Mouse (Mus musculus) right cerebral cortex, postnatal 36 days (tissue): ENCODE measurements around the gene Madd.

Experiments
- DNase-seq, 2 experiments: peaks; one replicate each; pipeline ENCODE4 v3.0.0; 2022; ENCODE audit warnings: low spot score in 2 of 2, mixed read lengths in 1 of 2

Madd gene

GRCm38 (mm10) chr2:91175490-91175889 is 8.1 kb downstream of the Madd start:
- DNase-seq, result no peak

GRCm38 (mm10) chr2:91169587-91170322 is 13.9 kb downstream of the Madd start:
- DNase-seq, result no peak

DNA sequence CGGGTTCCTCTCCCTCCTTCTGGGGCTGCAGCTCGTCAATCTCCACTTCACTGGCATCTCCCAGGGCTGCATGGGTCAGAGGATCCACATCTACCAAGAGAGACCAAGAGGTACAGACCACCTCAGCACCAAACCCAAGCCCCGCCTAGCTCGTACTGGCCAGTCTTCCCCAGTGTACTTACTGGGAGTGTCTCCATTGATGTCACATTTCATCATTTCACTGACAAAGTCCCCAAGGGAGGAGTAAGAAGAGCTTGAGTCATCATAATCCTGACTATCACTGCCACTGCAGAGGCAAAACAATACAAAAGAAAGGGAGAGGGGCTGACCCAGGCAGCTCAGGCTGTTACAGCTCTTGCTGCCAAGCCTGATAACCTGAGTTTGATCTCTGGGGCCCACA is 16.0 kb downstream of the Madd start:
- no peak for DNase-seq

GRCm38 (mm10) chr2:91164991-91165390 is 18.6 kb downstream of the Madd start:
- no peak for DNase-seq

GRCm38 (mm10) chr2:91163532-91163931 is 20.1 kb downstream of the Madd start:
- no peak for DNase-seq

DNA sequence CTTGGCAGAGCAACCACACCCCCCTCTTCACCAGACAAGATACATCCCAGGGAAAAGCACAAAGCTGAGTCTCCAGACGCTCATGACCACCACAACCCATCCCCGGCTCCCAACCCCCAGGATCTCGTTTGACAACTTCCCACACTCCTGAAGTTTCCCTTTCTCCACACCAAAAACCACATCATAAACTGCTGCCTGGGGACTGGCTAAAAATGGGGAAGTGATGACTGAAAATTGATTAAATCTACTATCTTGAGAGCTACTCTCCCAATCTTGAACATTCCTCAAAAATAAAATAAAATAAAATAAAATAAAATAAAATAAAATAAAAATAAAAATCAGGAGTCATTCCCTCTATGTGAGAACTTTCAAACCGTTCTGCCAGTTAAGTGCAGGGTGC is 20.7 kb downstream of the Madd start:
- no peak for DNase-seq

DNA sequence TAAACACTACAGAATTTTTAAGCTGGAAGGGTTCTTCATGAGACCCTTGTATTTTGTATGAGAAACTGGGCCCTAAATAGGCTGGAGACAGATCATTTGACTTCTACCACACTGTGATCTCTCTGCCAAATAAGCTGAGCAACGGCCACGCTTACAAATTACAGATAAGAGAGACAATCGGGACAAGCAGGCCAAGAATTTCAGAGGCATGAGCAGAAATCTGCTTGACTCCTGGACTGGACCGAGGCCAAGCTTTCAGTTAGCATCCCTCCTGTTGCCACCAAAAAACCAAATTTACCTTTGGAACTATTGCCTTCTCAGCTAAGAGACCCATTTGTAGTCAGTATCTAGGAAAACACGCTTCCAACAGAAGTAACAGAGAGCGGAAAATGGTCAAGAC is 23.0 kb downstream of the Madd start:
- no peak for DNase-seq

GRCm38 (mm10) chr2:91157002-91157752 is 26.5 kb downstream of the Madd start:
- no peak for DNase-seq

- no peak for DNase-seq
These were observed 29.5 kb downstream of the Madd start for GRCm38 (mm10) chr2:91154091-91154490.

DNA sequence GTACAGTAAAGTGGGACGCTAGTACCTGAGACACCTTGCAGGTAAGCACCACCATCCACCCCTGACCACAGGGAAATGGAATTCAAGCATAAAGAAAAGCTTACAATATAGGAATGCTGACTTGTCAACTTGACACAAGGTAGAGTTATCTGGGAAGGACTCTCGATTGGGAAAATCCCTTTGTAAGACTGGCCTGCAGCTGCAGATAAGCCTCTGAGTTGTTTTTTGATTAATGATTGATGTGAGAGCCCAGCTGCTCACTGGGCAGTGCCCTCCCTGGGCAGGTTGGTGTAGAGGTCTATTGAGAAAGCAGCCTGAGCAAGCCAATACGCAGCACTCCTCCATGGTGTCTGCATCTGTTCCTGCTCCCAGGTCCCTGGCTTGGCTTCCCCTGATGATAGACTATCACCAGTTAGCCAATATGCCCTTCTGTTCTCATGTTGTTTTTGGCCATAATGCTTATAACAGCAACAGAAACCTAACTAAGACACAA is 30.7 kb downstream of the Madd start:
- DNase-seq, result no peak

DNA sequence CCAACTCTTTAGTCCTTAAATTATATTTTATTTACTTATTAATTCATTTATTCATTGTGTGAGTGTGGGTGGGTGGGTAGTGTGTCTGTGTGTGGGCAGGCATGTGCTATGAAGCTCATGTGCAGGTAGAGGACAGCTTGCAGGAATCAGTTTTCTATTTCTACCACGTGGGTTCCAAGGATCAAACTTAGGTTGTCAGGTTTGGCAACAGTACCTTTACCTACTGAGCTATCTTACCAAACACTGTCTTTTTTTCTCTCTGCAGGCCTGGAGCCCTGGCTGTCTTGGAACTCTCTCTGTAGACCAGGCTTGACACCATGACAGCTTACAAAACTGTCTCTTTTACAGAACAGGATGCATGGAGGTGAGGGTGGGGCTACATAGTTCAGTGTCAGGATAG is 32.3 kb downstream of the Madd start:
- DNase-seq, result no peak

GRCm38 (mm10) chr2:91148101-91148500 is 35.5 kb downstream of the Madd start:
- no peak for DNase-seq

DNA sequence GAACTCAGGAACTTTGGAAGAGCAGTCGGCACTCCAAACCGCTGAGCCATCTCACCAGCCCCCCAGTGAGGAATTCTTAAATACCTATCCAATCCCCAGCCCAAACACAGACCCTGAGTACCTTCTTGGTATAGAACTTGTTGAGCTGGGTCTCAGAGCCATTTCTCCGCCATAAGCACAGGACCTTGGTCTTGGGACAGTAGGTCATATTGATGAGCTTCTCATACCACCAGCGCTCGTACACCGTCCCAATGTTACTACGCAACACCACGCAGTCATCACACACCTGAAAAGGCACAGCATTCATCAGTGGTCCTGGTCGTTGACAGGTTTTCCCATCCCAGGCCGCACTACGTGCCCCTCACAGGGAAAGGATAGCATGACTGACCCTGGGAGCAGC is 40.2 kb downstream of the Madd start:
- no peak for DNase-seq

GRCm38 (mm10) chr2:91142920-91143319 is 40.7 kb downstream of the Madd start:
- DNase-seq, result no peak

- no peak for DNase-seq
These were observed 43.9 kb downstream of the Madd start for GRCm38 (mm10) chr2:91139764-91140163.

DNA sequence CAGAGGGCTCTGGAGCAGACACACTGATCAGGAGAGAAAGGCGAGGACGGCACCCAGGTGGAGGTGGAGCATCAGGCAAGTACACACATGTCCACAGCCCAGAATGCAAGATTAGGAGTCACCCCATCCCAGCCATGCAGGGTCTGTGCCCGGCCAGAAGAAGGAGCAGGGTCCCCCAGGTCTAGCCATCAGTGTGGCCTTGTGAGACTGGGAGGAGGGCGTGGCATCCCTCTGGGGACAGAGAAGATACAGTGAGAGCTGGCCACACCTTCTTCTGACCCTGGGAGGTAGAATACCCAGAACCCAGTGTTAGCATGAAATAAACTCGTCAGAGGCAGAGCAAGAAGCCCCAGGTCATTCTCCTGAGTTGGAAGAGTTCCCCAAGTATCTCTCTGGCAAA is 44.3 kb downstream of the Madd start:
- no peak for DNase-seq

GRCm38 (mm10) chr2:91137481-91137880 is 46.2 kb downstream of the Madd start:
- no peak for DNase-seq

- no peak for DNase-seq
These were observed 46.9 kb downstream of the Madd start for GRCm38 (mm10) chr2:91136513-91137412.

- DNase-seq, result no peak
These were observed 51.6 kb downstream of the Madd start for GRCm38 (mm10) chr2:91132035-91132434.

DNA sequence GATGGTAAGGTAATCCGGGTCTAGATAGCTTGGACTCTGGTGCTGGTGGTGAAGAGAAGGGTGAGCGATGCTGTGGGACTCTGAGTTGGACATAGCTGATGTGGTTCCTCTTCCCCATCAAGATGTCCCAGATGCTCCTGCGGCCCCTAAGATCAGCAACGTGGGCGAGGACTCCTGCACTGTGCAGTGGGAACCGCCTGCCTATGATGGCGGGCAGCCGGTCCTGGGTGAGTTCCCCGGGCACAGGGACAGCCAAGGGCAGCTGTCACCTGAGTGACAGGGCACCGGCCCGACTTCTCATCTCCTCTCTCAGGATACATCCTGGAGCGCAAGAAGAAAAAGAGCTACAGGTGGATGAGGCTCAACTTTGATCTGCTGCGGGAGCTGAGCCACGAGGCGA is 52.4 kb downstream of the Madd start:
- DNase-seq, result no peak

DNA sequence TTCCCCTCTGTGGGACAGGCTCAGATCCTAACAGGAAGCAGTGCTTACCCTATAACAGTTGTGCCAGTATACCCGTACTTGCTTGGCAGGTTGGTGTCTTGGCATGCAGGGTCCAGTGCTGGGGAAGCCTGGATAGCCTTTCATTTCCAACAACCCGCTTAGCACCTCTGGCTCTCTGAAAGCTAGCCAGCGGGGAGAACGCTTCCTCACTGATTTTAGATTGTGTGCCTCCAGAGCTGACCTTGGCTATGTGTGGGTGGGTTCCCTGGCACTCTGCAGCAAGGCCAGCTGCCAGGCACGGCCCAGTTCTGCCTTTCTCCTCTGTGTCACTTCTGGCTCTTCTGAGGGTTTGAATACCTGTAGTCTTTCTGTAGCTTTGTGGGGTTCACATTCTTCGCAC is 53.5 kb downstream of the Madd start:
- DNase-seq, result no peak

DNA sequence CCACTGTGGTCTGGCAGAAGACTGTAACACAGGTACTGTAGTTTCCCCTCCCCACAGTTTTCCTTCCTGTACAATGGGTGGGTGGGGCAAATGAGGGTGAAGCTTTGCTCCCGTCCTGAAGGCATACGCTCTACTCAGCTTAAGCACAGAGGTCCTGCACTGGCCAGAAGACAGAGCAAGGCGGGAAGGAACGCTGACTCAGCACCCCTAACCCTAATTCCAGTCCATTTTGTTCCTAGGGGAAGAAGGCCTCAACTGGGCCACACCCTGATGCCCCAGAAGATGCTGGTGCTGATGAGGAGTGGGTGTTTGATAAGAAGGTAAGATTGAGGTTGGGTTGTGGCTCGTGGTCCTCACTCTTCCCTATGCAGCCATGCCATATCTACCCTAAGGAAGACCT is 54.9 kb downstream of the Madd start:
- DNase-seq, result no peak
